Mouse (Mus musculus): ENCODE measurements around the gene Ppp4r1.

GRCm38 (mm10) chr17:65847694-65848449, 65.5 kb downstream of the Ppp4r1 start:
- TF ChIP-seq CTCF (conservative IDR thresholded peaks at IDR 0.05; ENCODE audit: low read length) (no peak), NANOG (IDR thresholded peaks at IDR 0.05; ENCODE audit: borderline replicate concordance, low read length) (no peak), POU5F1 (IDR thresholded peaks at IDR 0.05; ENCODE audit: borderline replicate concordance, low read length) (no peak)
